Mouse (Mus musculus) frontal cortex, postnatal 25 days (tissue): Measurements from ENCODE around the gene Xpr1.

ENCODE experiments used
- DNase-seq, 2 experiments: peaks; one replicate each; pipeline ENCODE4 v3.0.0; 2022; ENCODE audit warnings: low spot score in 2 of 2

Xpr1 gene

GRCm38 (mm10) chr1:155407697-155408576, 9.3 kb downstream of the Xpr1 start:
- no peak for DNase-seq

GRCm38 (mm10) chr1:155400056-155400455, 17.2 kb downstream of the Xpr1 start:
- DNase-seq = no peak

- no peak for DNase-seq
These were observed 22.4 kb downstream of the Xpr1 start for GRCm38 (mm10) chr1:155394829-155395228.

GRCm38 (mm10) chr1:155394021-155394420, 23.2 kb downstream of the Xpr1 start:
- DNase-seq = no peak

GRCm38 (mm10) chr1:155392825-155393224, 24.4 kb downstream of the Xpr1 start:
- DNase-seq = no peak

- no peak for DNase-seq
These were observed 25.7 kb downstream of the Xpr1 start for GRCm38 (mm10) chr1:155391537-155391936.

GRCm38 (mm10) chr1:155388418-155388817, 28.8 kb downstream of the Xpr1 start:
- DNase-seq = no peak

- DNase-seq = no peak
These were observed 30.7 kb downstream of the Xpr1 start for GRCm38 (mm10) chr1:155386551-155386950.

GRCm38 (mm10) chr1:155383319-155384302, 33.6 kb downstream of the Xpr1 start:
- DNase-seq = no peak

GRCm38 (mm10) chr1:155381931-155382330, 35.3 kb downstream of the Xpr1 start:
- no peak for DNase-seq

- DNase-seq = no peak
These were observed 37.9 kb downstream of the Xpr1 start for GRCm38 (mm10) chr1:155379289-155379688.

- no peak for DNase-seq
These were observed 44.4 kb downstream of the Xpr1 start for GRCm38 (mm10) chr1:155372821-155373220.

- no peak for DNase-seq
These were observed 47.0 kb downstream of the Xpr1 start for GRCm38 (mm10) chr1:155370075-155370658.

- DNase-seq = no peak
These were observed 50.8 kb downstream of the Xpr1 start for GRCm38 (mm10) chr1:155366366-155366765.

GRCm38 (mm10) chr1:155361502-155362126, 55.6 kb downstream of the Xpr1 start:
- no peak for DNase-seq

GRCm38 (mm10) chr1:155353096-155353495, 64.1 kb downstream of the Xpr1 start:
- no peak for DNase-seq

GRCm38 (mm10) chr1:155351527-155351926, 65.7 kb downstream of the Xpr1 start:
- no peak for DNase-seq

GRCm38 (mm10) chr1:155348491-155348890, 68.7 kb downstream of the Xpr1 start:
- DNase-seq = no peak

- no peak for DNase-seq
These were observed 69.9 kb downstream of the Xpr1 start for GRCm38 (mm10) chr1:155347339-155347738.

GRCm38 (mm10) chr1:155344019-155344418, 73.2 kb downstream of the Xpr1 start:
- no peak for DNase-seq

GRCm38 (mm10) chr1:155339622-155340021, 77.6 kb downstream of the Xpr1 start:
- DNase-seq = no peak

- DNase-seq = no peak
These were observed 79.9 kb downstream of the Xpr1 start for GRCm38 (mm10) chr1:155337315-155337714.
